Mouse (Mus musculus) spleen, postnatal 10 days (tissue): ENCODE measurements around the gene Uggt2.
"Not testable (repeated sequence)": the region's sequence is repeated elsewhere in the genome, so short reads cannot be mapped to it uniquely, and the experiment has no call there.

Experiments
- DNase-seq, 2 experiments: peaks; one replicate each; pipeline ENCODE4 v3.0.0; 2021 to 2022; ENCODE audit warnings: low spot score in 2 of 2

The Uggt2 gene

DNA sequence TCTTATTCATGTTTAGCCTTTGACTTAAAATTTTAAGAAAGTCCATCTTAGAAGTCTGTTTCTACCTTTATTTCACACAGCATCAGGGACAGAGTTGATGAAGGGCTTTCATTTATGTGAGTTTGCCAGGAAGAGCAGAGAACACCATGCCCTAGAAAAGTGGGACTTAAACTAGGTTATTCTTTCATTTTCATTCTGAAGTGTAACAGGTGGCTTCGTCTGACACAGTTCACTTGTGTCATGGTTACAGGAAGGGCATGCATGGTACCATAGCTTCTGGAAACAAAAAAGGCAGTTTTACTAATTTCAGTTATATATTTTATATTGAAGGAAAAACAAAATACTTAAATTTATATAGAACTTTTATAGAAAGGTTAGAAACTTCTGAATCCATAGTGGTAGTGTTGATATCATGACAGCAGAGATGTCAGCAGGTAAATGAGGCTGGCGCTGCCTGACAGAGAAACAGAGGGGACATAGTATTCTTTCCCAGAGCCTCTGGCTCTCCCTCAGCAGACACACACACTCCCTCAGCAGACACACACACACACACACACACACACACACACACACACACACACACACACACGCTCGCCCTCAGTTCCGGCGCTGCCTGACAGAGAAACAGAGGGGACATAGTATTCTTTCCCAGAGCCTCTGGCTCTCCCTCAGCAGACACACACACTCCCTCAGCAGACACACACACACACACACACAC lies 117.4 kb downstream of the Uggt2 start:
- DNase-seq = not testable (repeated sequence)

GRCm38 (mm10) chr14:118980890-118981289 lies 118.3 kb downstream of the Uggt2 start:
- DNase-seq = no peak

GRCm38 (mm10) chr14:118980358-118980757 lies 118.9 kb downstream of the Uggt2 start:
- no peak for DNase-seq

- no peak for DNase-seq
These were observed 119.5 kb downstream of the Uggt2 start for GRCm38 (mm10) chr14:118979571-118980325.

DNA sequence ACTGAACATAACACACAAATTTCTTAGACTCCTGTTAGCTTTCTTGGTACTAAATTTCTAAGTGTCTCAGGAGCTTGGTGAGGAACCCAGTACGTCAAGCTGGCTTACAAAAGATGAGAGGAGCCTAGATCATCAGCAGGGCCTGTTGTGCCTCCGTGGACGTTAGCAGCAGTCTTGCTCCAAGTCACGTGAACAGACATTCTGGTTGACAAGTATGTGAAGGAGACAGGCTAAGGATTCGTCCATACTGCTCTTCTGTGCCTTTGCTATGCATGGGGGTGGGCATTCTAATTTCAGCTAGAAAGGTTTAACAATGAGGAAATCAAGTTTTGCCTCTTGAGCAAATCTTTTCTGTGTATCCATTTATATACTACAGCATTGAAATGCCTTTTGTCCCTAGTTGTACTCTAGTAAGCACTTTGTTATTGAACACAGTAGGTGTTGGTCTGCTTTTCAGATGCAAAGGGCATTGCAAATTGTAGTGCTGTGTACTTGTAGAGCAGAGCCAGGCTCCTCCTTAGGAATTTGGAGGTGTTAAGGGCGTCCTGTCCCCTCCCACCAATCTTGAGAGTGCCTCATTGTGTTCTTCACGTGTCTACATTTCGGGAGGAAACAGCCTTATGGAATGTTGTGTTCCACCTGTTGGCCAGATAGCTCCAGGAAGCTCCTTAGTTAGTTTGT lies 122.0 kb downstream of the Uggt2 start:
- no peak for DNase-seq

GRCm38 (mm10) chr14:118972268-118972667 lies 127.0 kb downstream of the Uggt2 start:
- no peak for DNase-seq

GRCm38 (mm10) chr14:118967646-118968045 lies 131.6 kb downstream of the Uggt2 start:
- no peak for DNase-seq

- DNase-seq = no peak
These were observed 133.8 kb downstream of the Uggt2 start for GRCm38 (mm10) chr14:118965356-118966000.

GRCm38 (mm10) chr14:118958010-118958409 lies 141.2 kb downstream of the Uggt2 start:
- DNase-seq = no peak

- DNase-seq = no peak
These were observed 147.2 kb downstream of the Uggt2 start for GRCm38 (mm10) chr14:118951912-118952583.

DNA sequence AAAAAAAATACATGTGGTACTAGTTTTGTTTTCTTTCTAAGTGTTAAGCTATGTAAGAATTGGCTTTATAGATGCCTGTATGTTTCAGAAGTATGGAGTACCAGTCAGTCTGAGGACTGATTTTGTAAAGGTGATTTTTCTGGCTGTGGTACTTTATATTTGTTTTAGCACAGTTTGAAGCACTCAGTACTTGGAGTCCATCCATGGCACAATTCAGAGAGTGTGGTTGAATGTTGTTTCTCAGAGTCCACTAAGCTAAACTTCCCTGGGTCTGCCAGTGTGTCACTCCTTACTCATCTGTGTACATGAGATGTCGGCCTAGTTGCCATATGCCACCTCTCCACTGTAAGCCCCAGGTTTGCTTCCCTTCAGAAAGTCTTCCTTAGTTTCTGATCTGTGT lies 150.4 kb downstream of the Uggt2 start:
- DNase-seq = no peak

GRCm38 (mm10) chr14:118944702-118945101 lies 154.5 kb downstream of the Uggt2 start:
- DNase-seq = no peak

DNA sequence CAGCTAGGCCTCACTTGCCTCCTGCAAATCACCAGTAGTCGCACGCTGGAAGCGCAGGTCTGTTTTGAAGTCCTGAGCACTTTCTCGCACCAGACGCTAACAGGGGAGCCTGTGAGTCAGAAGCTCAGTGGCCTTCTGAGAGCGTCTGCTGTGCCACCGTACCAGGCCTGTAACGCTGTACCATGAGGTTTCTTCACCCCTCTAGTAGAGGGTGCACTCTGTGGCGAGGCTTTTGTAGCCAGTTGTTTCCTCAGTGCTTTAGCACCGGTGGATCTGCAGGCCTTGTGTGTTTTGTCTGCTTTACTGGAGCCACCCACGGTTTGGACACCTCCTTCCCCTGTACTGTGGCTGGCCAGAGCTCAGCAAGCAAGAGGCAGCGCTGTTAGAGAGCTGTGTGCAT lies 157.2 kb downstream of the Uggt2 start:
- DNase-seq = no peak

- DNase-seq = no peak
These were observed 158.3 kb downstream of the Uggt2 start for GRCm38 (mm10) chr14:118940796-118941495.

GRCm38 (mm10) chr14:118938551-118938950 lies 160.7 kb downstream of the Uggt2 start:
- no peak for DNase-seq

DNA sequence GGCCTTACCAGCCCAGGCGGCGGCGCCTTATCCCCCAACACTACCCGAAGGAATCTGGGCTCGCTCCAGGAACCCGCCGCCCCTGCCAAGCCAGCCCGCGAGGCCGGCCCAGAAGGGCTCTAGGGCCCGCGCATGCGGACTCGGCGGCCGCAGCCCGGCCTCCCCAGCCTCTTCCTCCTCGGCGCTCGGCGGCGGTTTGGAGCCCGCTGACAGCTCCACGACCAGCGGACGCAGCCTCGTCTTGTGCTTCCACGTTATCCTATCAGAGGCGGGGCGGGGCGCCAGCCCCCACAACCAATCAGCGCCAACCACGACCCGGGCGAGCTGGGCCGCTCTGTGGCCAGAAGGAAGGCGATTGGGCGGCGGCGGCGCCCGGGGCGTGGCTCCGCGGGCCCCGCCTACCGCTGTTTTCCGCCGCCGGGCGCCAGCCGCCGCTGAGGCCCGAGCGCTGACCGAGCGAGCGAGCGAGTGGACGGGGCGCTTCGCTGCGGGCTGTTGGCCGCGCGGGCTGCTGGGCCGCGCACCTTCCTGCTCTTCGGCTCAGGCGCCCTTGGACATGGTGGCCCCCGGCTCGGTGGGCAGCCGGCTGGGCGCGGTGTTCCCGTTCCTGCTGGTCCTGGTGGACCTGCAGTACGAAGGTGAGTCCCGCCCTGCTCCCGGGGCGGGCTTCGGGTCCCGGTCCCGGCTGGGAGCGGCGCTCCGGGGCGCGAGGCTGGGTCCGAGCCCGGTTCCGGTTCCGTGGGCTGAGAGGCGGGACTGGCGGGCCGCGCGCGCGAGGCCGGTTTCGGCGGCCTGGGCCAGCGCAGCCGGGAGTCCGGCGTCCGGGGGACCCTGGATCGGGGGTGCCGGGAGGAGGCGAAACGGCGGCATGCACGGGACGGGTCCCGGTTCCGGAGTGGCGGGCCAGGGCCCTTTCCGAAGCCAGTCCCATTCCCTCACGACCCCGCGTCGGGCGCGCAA lies 161.4 kb downstream of the Uggt2 start, which contains the start of gene Dnajc3:
Gene Dnajc3, plus strand, starts transcription at position 444 of the 960 bp plus-strand sequence.
- peak; percentile 96 to 99 for DNase-seq

DNA sequence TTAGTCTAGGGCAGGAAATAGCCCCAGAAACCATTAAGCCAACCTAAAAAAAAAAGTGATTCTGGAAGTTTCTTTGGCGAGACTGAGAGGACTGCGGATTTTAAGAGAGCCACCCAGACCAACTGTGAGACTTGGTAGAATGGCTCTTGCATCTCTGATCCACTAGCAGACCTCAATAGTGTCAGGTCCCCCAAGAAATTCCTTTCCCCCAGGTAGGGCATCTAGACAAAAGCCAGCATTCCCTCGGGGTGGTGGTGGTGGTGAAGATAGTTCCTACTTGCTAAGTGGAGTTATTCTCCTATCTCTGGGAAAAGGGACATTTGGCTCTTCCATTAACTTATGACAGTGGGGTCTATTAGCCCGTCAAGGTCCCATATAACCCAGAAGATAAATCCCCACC lies 162.3 kb downstream of the Uggt2 start:
- DNase-seq = no peak

DNA sequence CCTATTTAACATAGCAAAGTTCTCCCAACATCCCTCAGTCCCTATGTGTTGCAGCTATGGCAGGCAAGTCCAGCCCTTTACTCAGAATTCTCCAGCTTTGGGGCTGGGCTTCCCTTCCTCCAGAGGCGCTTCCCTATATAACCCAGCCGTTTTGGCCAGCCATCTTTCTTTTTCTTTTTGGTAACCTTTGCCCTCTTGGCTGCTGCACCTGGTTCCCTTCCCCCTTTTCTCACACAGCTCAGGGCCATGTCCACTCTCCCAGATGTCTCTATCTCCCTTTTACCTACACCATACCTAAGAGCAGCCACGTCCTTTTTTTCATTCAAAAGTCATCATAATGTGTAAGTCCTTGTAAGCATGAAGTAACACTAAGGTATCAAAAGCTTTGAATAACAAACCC lies 163.0 kb downstream of the Uggt2 start:
- DNase-seq = no peak
